Mouse (Mus musculus) testis, adult 10 weeks (tissue): Measurements from ENCODE around the gene Gm5142. TPM values are rescaled to one million over a fixed set of nuclear protein-coding genes. Genes with fewer than 3 reads are reported as not detected.

Experiments
- polyA plus RNA-seq: library from polyadenylated mRNA; stranded (reverse); fragments of 350-450 nt; fragmentation: Illumina TruSeq; extraction: RNeasy Lipid Tissue Mini Kit (QIAGEN cat#74804); gene quantifications from one replicate; pipeline ENCODE4 v1.2.3, GENCODE M21; 2014; ENCODE audit warnings: low read depth, low replicate concordance

Gm5142 gene
- 663 TPM for polyA plus RNA-seq

DNA sequence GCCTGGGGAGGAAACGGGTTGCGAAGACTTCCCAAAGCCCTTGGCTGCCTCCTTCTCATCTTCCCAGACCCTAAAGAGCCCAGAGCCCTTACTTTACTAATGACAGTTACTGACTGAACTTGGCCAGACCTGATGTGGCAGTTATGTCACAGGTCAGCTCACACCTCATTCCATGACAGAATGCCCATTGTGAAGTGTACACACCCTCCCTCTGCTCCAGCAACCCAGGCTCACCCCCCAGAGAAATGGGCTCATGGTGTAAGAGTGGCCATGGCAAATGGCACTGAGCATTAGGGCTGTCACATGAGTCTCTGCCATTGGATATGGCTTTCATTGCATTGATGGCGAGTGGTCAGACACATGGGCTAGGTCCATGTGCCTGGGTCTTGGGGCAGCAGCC lies at the start of gene Gm5142:
Gm5142 (minus strand) TSS at position 101 of the 400 bp plus-strand sequence.

DNA sequence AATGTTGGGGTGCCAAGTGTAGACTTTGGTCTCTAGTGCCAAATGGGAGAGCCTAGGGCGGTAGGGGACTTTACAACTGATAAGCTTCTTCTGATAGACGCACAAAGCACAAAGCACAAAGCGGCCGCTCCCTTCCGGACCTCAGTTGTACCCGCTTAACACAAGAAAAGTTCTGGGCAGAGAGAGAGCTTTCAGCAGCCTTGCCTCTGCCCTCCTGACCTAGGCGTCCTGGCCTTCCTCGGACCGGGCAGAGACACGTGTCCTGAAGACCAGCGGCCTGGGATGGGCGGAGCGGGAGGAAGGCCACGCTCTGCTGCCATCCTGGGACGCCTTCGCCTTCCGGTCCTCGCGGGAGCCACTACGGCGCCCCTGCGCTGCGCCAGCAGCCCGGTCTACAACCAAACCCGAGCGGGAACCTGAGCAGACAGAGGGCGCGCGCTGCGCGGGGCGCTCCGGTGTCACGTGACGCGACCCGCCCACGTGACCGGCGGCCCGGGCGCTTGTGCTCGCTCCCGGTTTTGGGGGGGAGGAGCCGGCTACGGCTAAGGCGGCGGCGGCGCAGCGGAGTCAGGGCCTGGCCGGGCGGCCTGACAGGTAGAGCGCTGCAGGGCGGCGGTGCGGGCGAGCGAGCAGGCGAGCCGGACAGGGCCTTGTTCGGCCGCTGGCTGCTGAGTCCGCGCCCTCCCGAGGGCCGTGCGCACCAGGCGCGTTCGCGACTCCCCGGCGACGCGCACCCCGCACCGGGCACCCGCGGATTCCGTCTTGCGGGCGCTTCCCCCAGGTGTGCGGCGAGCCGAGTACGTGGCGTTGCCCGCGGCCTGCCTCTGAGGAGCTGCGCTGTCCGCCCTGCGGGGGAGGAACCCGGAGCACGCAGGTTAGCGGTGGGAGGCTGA lies 22.4 kb upstream of the Gm5142 start, which contains the start of gene Rcbtb1:
Rcbtb1 (plus strand) TSS at position 499 of the 893 bp plus-strand sequence.

DNA sequence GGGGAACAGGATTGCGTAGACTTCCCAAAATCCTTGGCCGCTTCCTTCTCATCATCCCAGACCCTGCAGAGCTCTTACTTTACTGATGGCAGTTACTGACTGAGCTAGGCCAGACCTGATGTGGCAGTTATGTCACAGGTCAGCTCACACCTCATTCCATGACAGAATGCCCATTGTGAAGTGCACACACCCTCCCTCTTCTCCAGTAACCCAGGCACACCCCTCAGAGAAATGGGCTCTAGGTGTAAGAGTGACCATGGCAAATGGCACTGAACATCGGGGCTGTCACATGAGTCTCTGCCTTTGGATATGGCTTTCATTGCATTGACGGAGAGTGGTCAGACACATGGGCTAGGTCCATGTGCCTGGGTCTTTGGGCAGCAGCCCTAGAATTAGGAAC lies 35.8 kb downstream of the Gm5142 start, which contains the start of gene 1700129C05Rik:
1700129C05Rik (minus strand) TSS at position 101 of the 400 bp plus-strand sequence.

Other genes starting within 250 kb of the Gm5142 start
- 1,303 TPM for gene 1700129C05Rik, start 35.9 kb downstream of the Gm5142 start, polyA plus RNA-seq
- 12.7 TPM for gene Rcbtb1, start 22.5 kb upstream of the Gm5142 start, polyA plus RNA-seq
- not detected for gene Gm6904, start 81.5 kb upstream of the Gm5142 start, polyA plus RNA-seq
- not detected for gene Phf11a, start 118.8 kb upstream of the Gm5142 start, polyA plus RNA-seq
- 0.48 TPM for gene Phf11b, start 162.6 kb upstream of the Gm5142 start, polyA plus RNA-seq
- gene Phf11d, start 186.7 kb upstream of the Gm5142 start, polyA plus RNA-seq = 3.7 TPM
- gene Phf11c, start 216.6 kb upstream of the Gm5142 start, polyA plus RNA-seq = 5.5 TPM